Mouse (Mus musculus): Measurements from ENCODE around the gene Fbp2. TPM values are rescaled to one million over a fixed set of nuclear protein-coding genes. Genes with fewer than 3 reads are reported as not detected.
A peak's percentile ranks its signal among the peaks of the same experiment; 100 is the strongest.
"Not testable (repeated sequence)": the region's sequence is repeated elsewhere in the genome, so short reads cannot be mapped to it uniquely, and the experiment has no call there.

Fbp2 gene
- polyA plus RNA-seq, 1 experiment from 2014 or later, result 0.15 TPM

- no peak overlapping the region for H3K9ac ChIP-seq (ENCODE audit: low read length)
- H3K4me2 ChIP-seq (ENCODE audit: low read depth, severe bottlenecking), result no peak overlapping the region
- no peaks in the 10 kb centered on the region for H3K9me3 ChIP-seq (ENCODE audit: control insufficient read depth, low read length)
- ATAC-seq (ENCODE audit: insufficient number of reproducible peaks, low FRiP score, low TSS enrichment, low read depth) (no peak), DNase-seq (ENCODE audit: low spot score) (no peak)
- no peak overlapping the region for H3K27ac ChIP-seq (replicated peaks; ENCODE audit: low read depth, low read length)
- no peaks in the 10 kb centered on the region for H3K27me3 ChIP-seq (ENCODE audit: control insufficient read depth, insufficient read depth, low read length)
- H3K36me3 ChIP-seq (ENCODE audit: control insufficient read depth, insufficient read depth, low read length), result no peaks in the 10 kb centered on the region
- WGBS, result 71% methylated on average over 3 of the region's 3 CpGs
- H3K4me1 ChIP-seq (ENCODE audit: control insufficient read depth, insufficient read depth, low read length), result no peaks in the 10 kb centered on the region
- no peak overlapping the region for H3K4me3 ChIP-seq (ENCODE audit: low read depth, low read length)
These were observed 14.0 kb upstream of the Fbp2 start for GRCm38 (mm10) chr13:62872252-62872651.

- DNase-seq (ENCODE audit: low spot score), result no peak
- 66% methylated on average over 2 of the region's 2 CpGs for WGBS
- no peak for ATAC-seq (ENCODE audit: insufficient number of reproducible peaks, low FRiP score, low TSS enrichment, low read depth)
- Histone ChIP-seq H3K9me3 (ENCODE audit: control insufficient read depth, low read length) (no peaks in the 10 kb centered on the region), H3K27ac (replicated peaks; ENCODE audit: low read depth, low read length) (no peak overlapping the region), H3K4me2 (ENCODE audit: low read depth, severe bottlenecking) (no peak overlapping the region), H3K9ac (ENCODE audit: low read length) (no peak overlapping the region), H3K27me3 (ENCODE audit: control insufficient read depth, insufficient read depth, low read length) (no peaks in the 10 kb centered on the region), H3K4me3 (ENCODE audit: low read depth, low read length) (no peak overlapping the region), H3K4me1 (ENCODE audit: control insufficient read depth, insufficient read depth, low read length) (0 out of 2 replicates have a peak, but pooled peaks cover 4% of the 10 kb centered on the region), H3K36me3 (ENCODE audit: control insufficient read depth, insufficient read depth, low read length) (no peaks in the 10 kb centered on the region)
These were observed 12.4 kb upstream of the Fbp2 start for GRCm38 (mm10) chr13:62870605-62871004.

- Histone ChIP-seq H3K27ac (replicated peaks; ENCODE audit: low read depth, low read length) (no peak overlapping the region), H3K9me3 (ENCODE audit: control insufficient read depth, low read length) (no peaks in the 10 kb centered on the region), H3K36me3 (ENCODE audit: control insufficient read depth, insufficient read depth, low read length) (no peaks in the 10 kb centered on the region), H3K4me2 (ENCODE audit: low read depth, severe bottlenecking) (no peak overlapping the region), H3K27me3 (ENCODE audit: control insufficient read depth, insufficient read depth, low read length) (no peaks in the 10 kb centered on the region), H3K9ac (ENCODE audit: low read length) (no peak overlapping the region), H3K4me3 (ENCODE audit: low read depth, low read length) (no peak overlapping the region), H3K4me1 (ENCODE audit: control insufficient read depth, insufficient read depth, low read length) (0 out of 2 replicates have a peak, but pooled peaks cover 6% of the 10 kb centered on the region)
- 86% methylated on average over 4 of the region's 4 CpGs for WGBS
- ATAC-seq (ENCODE audit: insufficient number of reproducible peaks, low FRiP score, low TSS enrichment, low read depth), result no peak
- no peak for DNase-seq (ENCODE audit: low spot score)
These were observed 8.6 kb upstream of the Fbp2 start for GRCm38 (mm10) chr13:62866817-62867216.

GRCm38 (mm10) chr13:62865651-62866315 lies 7.6 kb upstream of the Fbp2 start:
- Histone ChIP-seq H3K9me3 (ENCODE audit: control insufficient read depth, low read length) (no peaks in the 10 kb centered on the region), H3K27me3 (ENCODE audit: control insufficient read depth, insufficient read depth, low read length) (no peaks in the 10 kb centered on the region), H3K36me3 (ENCODE audit: control insufficient read depth, insufficient read depth, low read length) (no peaks in the 10 kb centered on the region), H3K9ac (ENCODE audit: low read length) (no peak overlapping the region), H3K27ac (replicated peaks; ENCODE audit: low read depth, low read length) (peak overlapping the region; percentile 84), H3K4me2 (ENCODE audit: low read depth, severe bottlenecking) (no peak overlapping the region), H3K4me3 (ENCODE audit: low read depth, low read length) (no peak overlapping the region), H3K4me1 (ENCODE audit: control insufficient read depth, insufficient read depth, low read length) (0 out of 2 replicates have a peak, but pooled peaks cover 6% of the 10 kb centered on the region)
- DNase-seq (ENCODE audit: low spot score) (peak; percentile 58), ATAC-seq (ENCODE audit: insufficient number of reproducible peaks, low FRiP score, low TSS enrichment, low read depth) (peak; percentile 84)
- WGBS, result 63% methylated on average over 11 of the region's 11 CpGs

GRCm38 (mm10) chr13:62863771-62864170 lies 5.5 kb upstream of the Fbp2 start:
- Histone ChIP-seq H3K9me3 (ENCODE audit: control insufficient read depth, low read length) (no peaks in the 10 kb centered on the region), H3K27ac (replicated peaks; ENCODE audit: low read depth, low read length) (no peak overlapping the region), H3K4me2 (ENCODE audit: low read depth, severe bottlenecking) (no peak overlapping the region), H3K9ac (ENCODE audit: low read length) (no peak overlapping the region), H3K27me3 (ENCODE audit: control insufficient read depth, insufficient read depth, low read length) (no peaks in the 10 kb centered on the region), H3K36me3 (ENCODE audit: control insufficient read depth, insufficient read depth, low read length) (no peaks in the 10 kb centered on the region), H3K4me1 (ENCODE audit: control insufficient read depth, insufficient read depth, low read length) (0 out of 2 replicates have a peak, but pooled peaks cover 6% of the 10 kb centered on the region), H3K4me3 (ENCODE audit: low read depth, low read length) (no peak overlapping the region)
- WGBS, result 82% methylated on average over 6 of the region's 6 CpGs
- DNase-seq (ENCODE audit: low spot score) (no peak), ATAC-seq (ENCODE audit: insufficient number of reproducible peaks, low FRiP score, low TSS enrichment, low read depth) (no peak)

GRCm38 (mm10) chr13:62862875-62863274 lies 4.7 kb upstream of the Fbp2 start:
- Histone ChIP-seq H3K9me3 (ENCODE audit: control insufficient read depth, low read length) (no peaks in the 10 kb centered on the region), H3K36me3 (ENCODE audit: control insufficient read depth, insufficient read depth, low read length) (no peaks in the 10 kb centered on the region), H3K4me1 (ENCODE audit: control insufficient read depth, insufficient read depth, low read length) (0 out of 2 replicates have a peak, but pooled peaks cover 6% of the 10 kb centered on the region), H3K4me3 (ENCODE audit: low read depth, low read length) (no peak overlapping the region), H3K9ac (ENCODE audit: low read length) (no peak overlapping the region), H3K27ac (replicated peaks; ENCODE audit: low read depth, low read length) (no peak overlapping the region), H3K4me2 (ENCODE audit: low read depth, severe bottlenecking) (no peak overlapping the region), H3K27me3 (ENCODE audit: control insufficient read depth, insufficient read depth, low read length) (no peaks in the 10 kb centered on the region)
- ATAC-seq (ENCODE audit: insufficient number of reproducible peaks, low FRiP score, low TSS enrichment, low read depth), result no peak
- DNase-seq (ENCODE audit: low spot score), result no peak
- 87% methylated on average over 3 of the region's 3 CpGs for WGBS

- Histone ChIP-seq H3K9ac (ENCODE audit: low read length) (no peak overlapping the region), H3K4me3 (ENCODE audit: low read depth, low read length) (no peak overlapping the region), H3K27me3 (ENCODE audit: control insufficient read depth, insufficient read depth, low read length) (no peaks in the 10 kb centered on the region), H3K27ac (replicated peaks; ENCODE audit: low read depth, low read length) (no peak overlapping the region), H3K4me1 (ENCODE audit: control insufficient read depth, insufficient read depth, low read length) (no peaks in the 10 kb centered on the region), H3K36me3 (ENCODE audit: control insufficient read depth, insufficient read depth, low read length) (no peaks in the 10 kb centered on the region), H3K9me3 (ENCODE audit: control insufficient read depth, low read length) (no peaks in the 10 kb centered on the region; the same call in 1 of the 2 replicates), H3K4me2 (ENCODE audit: low read depth, severe bottlenecking) (no peak overlapping the region)
- WGBS, result 94% methylated on average over 4 of the region's 4 CpGs
- DNase-seq (ENCODE audit: low spot score), result no peak
- ATAC-seq (ENCODE audit: insufficient number of reproducible peaks, low FRiP score, low TSS enrichment, low read depth), result no peak
These were observed 1.8 kb upstream of the Fbp2 start for GRCm38 (mm10) chr13:62860068-62860467.

GRCm38 (mm10) chr13:62859251-62859650 lies 1.0 kb upstream of the Fbp2 start:
- not testable (repeated sequence) for H3K36me3 ChIP-seq (ENCODE audit: control insufficient read depth, insufficient read depth, low read length); ATAC-seq (ENCODE audit: insufficient number of reproducible peaks, low FRiP score, low TSS enrichment, low read depth); H3K27ac ChIP-seq (replicated peaks; ENCODE audit: low read depth, low read length); H3K4me1 ChIP-seq (ENCODE audit: control insufficient read depth, insufficient read depth, low read length); H3K4me2 ChIP-seq (ENCODE audit: low read depth, severe bottlenecking); H3K4me3 ChIP-seq (ENCODE audit: low read depth, low read length); H3K9ac ChIP-seq (ENCODE audit: low read length); DNase-seq (ENCODE audit: low spot score); H3K9me3 ChIP-seq (ENCODE audit: control insufficient read depth, low read length); H3K27me3 ChIP-seq (ENCODE audit: control insufficient read depth, insufficient read depth, low read length)
- WGBS, result 86% methylated on average over 10 of the region's 10 CpGs

GRCm38 (mm10) chr13:62856850-62857249 lies 1.4 kb downstream of the Fbp2 start:
- H3K9ac ChIP-seq (ENCODE audit: low read length), result no peak overlapping the region
- no peak overlapping the region for H3K27ac ChIP-seq (replicated peaks; ENCODE audit: low read depth, low read length)
- H3K27me3 ChIP-seq (ENCODE audit: control insufficient read depth, insufficient read depth, low read length), result no peaks in the 10 kb centered on the region
- no peak for DNase-seq (ENCODE audit: low spot score)
- no peak overlapping the region for H3K4me3 ChIP-seq (ENCODE audit: low read depth, low read length)
- no peak overlapping the region for H3K4me2 ChIP-seq (ENCODE audit: low read depth, severe bottlenecking)
- no peaks in the 10 kb centered on the region for H3K4me1 ChIP-seq (ENCODE audit: control insufficient read depth, insufficient read depth, low read length)
- 87% methylated on average over 14 of the region's 14 CpGs for WGBS
- H3K9me3 ChIP-seq (ENCODE audit: control insufficient read depth, low read length), result no peaks in the 10 kb centered on the region; the same call in 1 of the 2 replicates
- no peak for ATAC-seq (ENCODE audit: insufficient number of reproducible peaks, low FRiP score, low TSS enrichment, low read depth)
- H3K36me3 ChIP-seq (ENCODE audit: control insufficient read depth, insufficient read depth, low read length), result no peaks in the 10 kb centered on the region

Measured in limb, embryonic 11.5 days (tissue).